Mouse (Mus musculus): ENCODE data around the gene BC049352. TPM values are rescaled to one million over a fixed set of nuclear protein-coding genes. Genes with fewer than 3 reads are reported as not detected.

The BC049352 gene
- total RNA-seq, 2 experiments from 2014 or later: 0.21 TPM; not detected in 1

DNA sequence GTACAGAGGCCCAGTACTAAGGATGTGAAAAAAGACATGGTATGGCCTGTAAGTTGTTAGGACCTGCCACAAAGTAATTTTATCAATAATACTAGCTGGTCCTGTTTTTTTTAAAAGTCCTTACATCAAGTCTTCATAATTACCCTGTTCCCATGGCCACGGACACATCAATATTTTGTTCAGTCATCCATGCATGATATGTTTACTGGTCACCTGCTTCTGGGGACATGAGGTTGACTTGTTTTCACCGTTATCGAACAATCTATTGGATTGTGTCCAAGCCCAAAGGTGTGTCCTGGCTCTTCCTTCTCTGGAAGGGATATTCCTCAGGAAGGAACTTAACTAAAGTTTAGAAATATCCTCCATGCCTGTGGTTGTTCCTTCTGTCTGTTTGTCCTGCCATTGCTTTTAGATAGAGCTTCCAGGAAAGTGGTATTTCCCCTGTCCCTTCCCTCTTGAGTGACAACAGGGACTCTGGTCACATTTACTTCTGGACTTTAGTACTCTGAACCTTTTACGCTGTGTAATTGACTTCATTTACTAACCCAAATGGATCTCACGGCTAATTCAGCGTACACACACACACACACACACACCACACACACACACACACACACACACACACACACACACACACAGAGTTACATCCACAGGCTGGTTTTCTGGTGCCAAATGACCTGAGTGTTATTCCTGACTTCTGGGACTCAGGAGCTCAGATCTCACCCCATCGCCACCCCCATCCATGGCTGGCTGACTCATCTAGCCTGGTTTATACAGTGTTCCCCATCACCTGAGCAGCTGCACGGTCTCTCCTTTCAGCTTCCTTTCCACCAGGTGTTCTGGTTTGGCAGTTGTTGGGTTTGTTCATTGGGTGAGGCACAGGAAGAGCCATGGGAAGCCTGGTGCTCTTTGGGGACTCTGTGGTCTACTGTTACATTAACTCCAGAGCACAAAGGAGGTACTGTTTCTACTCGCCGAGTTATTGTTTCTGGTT lies 7.1 kb downstream of the BC049352 start:
- no peak for DNase-seq (ENCODE audit: low spot score in 2 of 2)

- no peak for DNase-seq (ENCODE audit: low spot score in 2 of 2)
These were observed 7.9 kb downstream of the BC049352 start for GRCm38 (mm10) chr9:45189661-45190174.

- DNase-seq (ENCODE audit: low spot score in 2 of 2): no peak
These were observed 13.7 kb downstream of the BC049352 start for GRCm38 (mm10) chr9:45195468-45195867.

GRCm38 (mm10) chr9:45196125-45196830 lies 14.5 kb downstream of the BC049352 start:
- no peak for DNase-seq (ENCODE audit: low spot score in 2 of 2)

- no peak for DNase-seq (ENCODE audit: low spot score in 2 of 2)
These were observed 15.7 kb downstream of the BC049352 start for GRCm38 (mm10) chr9:45197549-45197948.

- DNase-seq (ENCODE audit: low spot score in 2 of 2): no peak
These were observed 19.6 kb downstream of the BC049352 start for GRCm38 (mm10) chr9:45201319-45201947.

GRCm38 (mm10) chr9:45202021-45202798 lies 20.4 kb downstream of the BC049352 start:
- no peak for DNase-seq (ENCODE audit: low spot score in 2 of 2)

GRCm38 (mm10) chr9:45203797-45204410 lies 22.1 kb downstream of the BC049352 start, which contains the start of gene Tmprss4:
Tmprss4 (minus strand) TSS chr9:45204092.
- no peak for DNase-seq (ENCODE audit: low spot score in 2 of 2)

DNA sequence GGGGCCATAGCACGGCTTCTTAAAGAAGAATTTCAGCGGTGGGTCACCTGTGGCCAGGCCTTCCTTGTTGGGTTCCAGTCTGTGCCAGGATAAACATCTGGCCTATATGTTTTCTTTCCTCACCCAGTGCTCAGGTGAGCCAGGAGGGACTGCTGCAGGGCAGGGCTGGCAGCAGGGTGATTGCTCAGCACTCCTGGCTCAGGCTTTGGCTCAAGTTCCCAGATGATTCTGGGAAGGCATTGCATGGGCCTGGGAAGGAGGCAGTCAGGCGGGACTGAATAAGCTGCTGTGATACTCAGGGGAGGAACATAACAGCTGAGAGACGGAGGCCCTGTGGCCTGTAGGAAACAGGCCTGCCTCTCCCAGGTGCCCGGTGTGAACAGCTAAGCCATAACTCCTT lies 23.3 kb downstream of the BC049352 start:
- DNase-seq (ENCODE audit: low spot score in 2 of 2): no peak

- no peak for DNase-seq (ENCODE audit: low spot score in 2 of 2)
These were observed 24.3 kb downstream of the BC049352 start for GRCm38 (mm10) chr9:45206121-45206520.

DNA sequence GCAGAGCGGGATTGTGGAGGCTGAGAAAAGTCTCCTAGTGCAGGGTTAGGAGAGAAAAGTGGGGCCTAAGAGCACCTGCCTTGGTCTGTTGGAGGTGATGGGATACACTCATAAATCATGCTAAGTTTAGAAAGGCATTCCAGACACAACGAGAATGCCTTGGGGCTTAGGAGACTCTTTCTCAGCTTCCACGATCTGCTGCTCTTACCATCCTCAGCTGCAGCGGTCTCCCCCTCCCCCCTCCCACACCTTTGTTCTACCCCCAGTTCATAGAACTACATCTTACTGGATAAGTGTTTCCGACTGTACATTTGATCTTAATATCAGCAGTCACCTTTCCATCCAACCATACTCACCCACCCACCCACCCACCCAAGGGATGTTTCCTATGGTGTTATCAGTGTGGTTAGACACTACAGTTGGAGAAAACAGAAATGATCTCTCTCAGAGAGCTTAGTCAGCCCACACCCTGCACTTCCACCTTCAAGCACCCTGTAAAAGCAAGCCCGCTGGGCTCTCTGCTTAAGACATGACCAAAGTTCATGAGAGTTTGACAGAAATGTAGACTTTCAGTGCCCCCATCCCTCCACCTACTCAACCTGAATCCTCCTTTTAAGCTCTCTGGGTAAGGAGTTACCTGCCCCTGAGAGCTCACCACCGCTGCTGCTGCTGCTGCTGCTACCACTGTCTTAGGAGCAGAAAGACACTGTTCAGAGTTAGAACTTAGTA lies 25.4 kb downstream of the BC049352 start:
- DNase-seq (ENCODE audit: low spot score in 2 of 2): no peak

DNA sequence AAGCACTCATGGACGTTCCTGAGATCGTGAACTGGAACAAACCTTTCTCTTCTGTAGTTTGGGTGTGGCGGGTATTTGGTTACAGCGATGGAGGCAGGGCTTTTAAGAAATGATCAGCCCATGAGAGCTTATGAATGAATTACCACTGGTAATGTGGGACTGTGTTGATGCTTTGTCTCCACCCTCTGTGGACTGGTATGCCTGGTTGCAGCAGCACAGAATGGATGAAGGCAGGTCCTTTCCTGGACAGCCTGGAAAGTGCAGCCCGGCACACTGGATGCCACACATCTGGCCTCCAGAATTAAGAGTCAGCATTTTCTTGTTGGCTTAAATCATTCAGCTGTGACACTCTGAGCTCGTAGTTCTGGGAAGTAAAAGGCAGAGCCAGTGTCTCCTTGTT lies 30.2 kb downstream of the BC049352 start:
- DNase-seq (ENCODE audit: low spot score in 2 of 2): no peak

- DNase-seq (ENCODE audit: low spot score in 2 of 2): no peak
These were observed 33.8 kb downstream of the BC049352 start for GRCm38 (mm10) chr9:45215526-45216179.

- DNase-seq (ENCODE audit: low spot score in 2 of 2): no peak
These were observed 37.8 kb downstream of the BC049352 start for GRCm38 (mm10) chr9:45219644-45220043.

GRCm38 (mm10) chr9:45221567-45221966 lies 39.8 kb downstream of the BC049352 start:
- peak; percentile 85 to 90 for DNase-seq (ENCODE audit: low spot score in 2 of 2)

DNA sequence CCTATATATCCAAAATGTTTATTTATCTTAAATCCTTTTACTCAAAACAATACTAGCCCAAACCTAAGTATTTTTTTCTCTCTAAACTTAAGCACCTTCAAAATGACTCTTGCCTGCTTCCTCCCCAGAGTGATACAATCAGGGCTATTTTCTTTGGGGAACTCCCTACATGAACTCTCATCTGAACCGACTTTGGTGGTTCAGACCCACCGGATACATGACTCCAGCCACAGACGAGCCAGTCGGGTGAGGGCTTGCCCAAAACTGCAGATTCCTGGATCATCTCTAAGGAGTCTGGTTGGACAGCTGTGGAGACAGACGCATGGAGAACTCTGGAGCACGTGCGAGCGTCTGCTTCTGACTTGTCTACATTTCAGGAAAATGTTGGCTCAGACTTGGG lies 47.6 kb downstream of the BC049352 start:
- DNase-seq (ENCODE audit: low spot score in 2 of 2): no peak

DNA sequence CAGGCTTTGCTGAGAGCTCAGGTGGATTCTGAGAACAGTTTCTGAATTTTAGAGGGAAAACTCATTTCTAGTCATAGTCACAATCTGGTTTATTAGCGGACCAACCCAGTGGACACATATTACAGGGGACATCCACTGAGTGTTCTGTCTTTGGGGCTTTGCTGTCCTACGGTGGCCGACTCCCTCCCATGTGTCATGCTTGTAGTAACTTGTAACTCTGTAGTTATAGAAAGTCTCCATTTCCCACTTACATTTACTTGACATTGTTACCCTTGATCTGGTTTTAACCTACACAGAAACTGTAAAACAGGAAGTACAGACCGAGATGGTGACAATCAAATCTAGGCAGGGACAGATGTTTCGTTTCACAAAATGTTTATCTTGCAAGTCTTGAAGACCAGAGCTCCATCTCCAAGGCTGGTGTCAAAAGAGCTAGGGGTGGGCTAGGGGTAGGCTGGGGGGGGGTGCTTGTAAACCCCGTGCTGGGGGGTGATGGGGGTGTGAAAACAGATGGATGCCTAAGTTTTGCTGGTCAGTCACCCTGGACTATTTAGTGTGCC lies 53.9 kb downstream of the BC049352 start:
- no peak for DNase-seq (ENCODE audit: low spot score in 2 of 2)

- no peak for DNase-seq (ENCODE audit: low spot score in 2 of 2)
These were observed 54.9 kb downstream of the BC049352 start for GRCm38 (mm10) chr9:45236744-45237143.

DNA sequence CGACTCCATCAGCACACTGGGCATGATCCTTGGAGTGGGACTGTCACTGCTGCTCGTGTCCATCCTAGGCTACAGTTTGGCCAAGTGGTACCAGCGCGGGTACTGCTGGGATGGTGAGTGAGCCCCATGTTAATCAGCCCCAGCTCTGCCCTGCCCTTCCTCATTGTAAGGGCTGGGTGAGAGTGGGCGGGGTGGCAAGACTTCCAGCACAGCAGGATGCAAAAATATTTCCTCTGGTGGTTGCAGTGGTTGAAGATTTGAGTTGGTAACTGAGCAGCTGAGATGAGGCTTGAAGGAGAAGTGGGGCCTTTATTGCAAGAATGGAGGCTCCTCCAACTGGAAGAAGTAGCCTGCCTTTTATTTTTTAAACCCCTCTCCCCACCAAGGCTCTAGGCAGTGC lies 59.6 kb downstream of the BC049352 start:
- DNase-seq (ENCODE audit: low spot score in 2 of 2): no peak

All from gastrocnemius, postnatal 4 days (tissue).